Mouse (Mus musculus) ES-Bruce4 (cell line): ENCODE results near the gene Sympk.

Experiments used
- CTCF ChIP-seq: IDR thresholded peaks from one replicate; pipeline ENCODE4 v1.8.1; 2011; ENCODE audit warnings: low read depth, low read length
- EP300 ChIP-seq: IDR thresholded peaks from 2 replicates; pipeline ENCODE4 v1.6.1; 2011; ENCODE audit warnings: low read depth, low read length; ENCODE audit not compliant: insufficient read depth
- POLR2A ChIP-seq: IDR thresholded peaks from one replicate; pipeline ENCODE4 v1.8.1; 2011; ENCODE audit warnings: low read length; ENCODE audit not compliant: insufficient read depth

DNA sequence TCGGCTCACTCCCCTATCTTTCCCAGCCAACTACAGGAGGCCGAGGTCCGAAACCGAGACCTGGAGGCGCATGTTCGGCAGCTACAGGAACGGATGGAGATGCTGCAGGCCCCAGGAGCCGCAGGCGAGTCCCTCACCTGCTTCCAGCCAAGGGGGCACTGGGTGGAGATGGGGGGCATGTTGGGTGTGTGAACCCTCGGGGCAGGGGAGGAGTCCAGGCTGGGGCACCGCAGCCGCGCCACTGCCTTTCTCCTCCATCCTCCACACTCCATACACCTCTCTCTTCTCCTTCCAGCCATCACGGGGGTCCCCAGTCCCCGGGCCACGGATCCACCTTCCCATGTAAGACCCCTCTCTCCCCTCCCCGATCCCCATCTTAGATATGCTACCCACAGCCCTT is 67.7 kb downstream of the Sympk start:
- TF ChIP-seq POLR2A, result no peak
- no peak for TF ChIP-seq CTCF
- TF ChIP-seq EP300, result no peak
